Mouse (Mus musculus): ENCODE data around the gene Reg4. TPM values are rescaled to one million over a fixed set of nuclear protein-coding genes. Genes with fewer than 3 reads are reported as not detected.

The Reg4 gene
- polyA plus RNA-seq, 1 experiment = not detected

- no peak for DNase-seq (ENCODE audit: low read depth)
These were observed 15.3 kb downstream of the Reg4 start for GRCm38 (mm10) chr3:98237240-98237639.

DNA sequence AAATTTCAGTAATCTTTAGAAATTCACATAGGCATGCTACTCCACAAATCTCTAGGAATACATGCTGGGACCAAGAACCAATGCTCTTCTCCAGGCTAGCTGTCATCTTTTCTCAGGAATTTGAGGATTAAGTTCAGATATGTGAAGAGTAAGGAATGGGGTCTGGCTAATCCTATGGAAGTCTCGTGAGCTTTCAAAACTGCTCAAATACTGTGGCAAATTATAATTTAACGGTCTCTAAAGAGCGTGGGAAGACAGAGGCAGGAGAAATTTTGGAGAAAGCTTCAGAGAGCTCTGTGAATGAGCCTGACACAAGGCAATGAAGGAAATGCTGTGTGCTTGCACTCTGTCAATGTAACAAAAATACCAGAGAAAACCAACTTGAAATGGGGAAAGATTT, 16.2 kb downstream of the Reg4 start:
- no peak for DNase-seq (ENCODE audit: low read depth)

DNA sequence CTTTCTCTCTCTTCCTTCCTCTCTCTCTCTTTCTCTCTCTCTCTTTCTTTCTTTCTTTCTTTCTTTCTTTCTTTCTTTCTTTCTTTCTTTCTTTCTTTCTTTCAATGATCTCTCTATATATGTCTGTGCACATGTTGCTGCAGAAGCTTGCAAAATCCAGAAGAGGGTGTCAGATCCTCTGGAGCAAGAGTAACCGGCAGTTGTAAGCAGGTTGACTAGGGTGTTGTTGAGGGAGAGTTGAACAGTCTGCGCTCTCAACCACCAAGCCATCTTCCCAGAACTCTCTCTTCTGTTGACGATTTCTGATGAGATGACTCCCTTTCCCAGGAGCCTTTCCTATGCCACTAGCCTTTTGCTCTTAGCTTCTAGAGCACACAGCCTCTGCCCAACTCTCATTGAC, 20.1 kb downstream of the Reg4 start:
- DNase-seq (ENCODE audit: low read depth) = no peak

GRCm38 (mm10) chr3:98242458-98243037, 20.6 kb downstream of the Reg4 start:
- DNase-seq (ENCODE audit: low read depth) = no peak

DNA sequence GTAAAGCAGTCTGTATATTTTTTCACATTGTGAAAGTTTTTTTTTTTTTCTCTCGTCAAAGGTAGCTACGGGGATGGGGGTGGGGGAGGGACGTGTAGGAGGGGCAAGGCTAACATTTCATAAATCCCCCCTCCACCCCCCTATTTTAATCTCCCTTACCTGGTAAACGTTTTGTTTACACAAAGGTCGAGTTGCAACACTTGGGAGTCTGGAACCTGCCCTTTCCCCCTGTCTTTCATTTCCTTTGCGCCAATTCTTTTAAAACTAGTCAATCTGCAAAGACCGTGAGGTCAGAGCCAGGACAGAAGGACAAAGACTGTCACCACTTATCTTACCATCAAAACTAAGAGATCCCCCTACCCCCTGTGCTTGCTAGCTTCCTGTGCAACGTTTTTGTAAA, 23.9 kb downstream of the Reg4 start:
- no peak for DNase-seq (ENCODE audit: low read depth)

DNA sequence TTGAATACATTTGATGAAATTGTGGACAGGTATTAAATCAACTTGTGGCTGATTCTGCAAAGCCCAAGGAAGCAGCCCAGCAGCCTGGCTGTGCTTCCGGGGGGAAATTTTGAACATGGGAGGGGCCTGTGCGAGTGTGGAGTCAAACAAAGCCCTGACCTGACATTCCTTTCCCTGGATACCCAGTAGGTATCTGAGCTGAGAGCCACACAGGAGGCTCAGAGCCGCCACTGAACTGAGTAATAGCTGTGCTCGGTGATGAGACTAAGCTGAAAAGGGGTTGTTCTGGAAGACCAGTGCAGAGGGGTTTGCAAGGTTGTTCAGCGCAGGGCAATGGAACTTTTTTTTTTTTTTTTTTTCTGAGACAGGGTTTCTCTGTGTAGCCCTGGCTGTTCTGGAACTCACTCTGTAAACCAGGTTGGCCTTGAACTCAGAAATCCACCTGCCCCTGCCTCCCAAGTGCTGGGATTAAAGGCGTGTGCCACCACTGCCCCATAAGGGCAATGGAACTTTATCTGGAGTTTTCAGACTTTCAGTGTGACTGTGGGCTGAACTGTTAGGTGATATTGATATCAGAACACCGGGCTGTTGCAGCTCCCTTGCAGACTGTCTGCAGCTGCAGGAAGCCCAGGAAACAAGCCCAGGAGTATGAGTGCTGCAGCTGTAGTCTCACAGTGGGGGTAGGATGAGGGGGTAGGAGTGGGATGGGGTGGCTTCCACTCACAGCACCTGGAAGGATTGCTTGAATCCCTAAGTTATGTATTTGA, 25.2 kb downstream of the Reg4 start:
- no peak for DNase-seq (ENCODE audit: low read depth)

GRCm38 (mm10) chr3:98249378-98249777, 27.4 kb downstream of the Reg4 start:
- DNase-seq (ENCODE audit: low read depth) = no peak

DNA sequence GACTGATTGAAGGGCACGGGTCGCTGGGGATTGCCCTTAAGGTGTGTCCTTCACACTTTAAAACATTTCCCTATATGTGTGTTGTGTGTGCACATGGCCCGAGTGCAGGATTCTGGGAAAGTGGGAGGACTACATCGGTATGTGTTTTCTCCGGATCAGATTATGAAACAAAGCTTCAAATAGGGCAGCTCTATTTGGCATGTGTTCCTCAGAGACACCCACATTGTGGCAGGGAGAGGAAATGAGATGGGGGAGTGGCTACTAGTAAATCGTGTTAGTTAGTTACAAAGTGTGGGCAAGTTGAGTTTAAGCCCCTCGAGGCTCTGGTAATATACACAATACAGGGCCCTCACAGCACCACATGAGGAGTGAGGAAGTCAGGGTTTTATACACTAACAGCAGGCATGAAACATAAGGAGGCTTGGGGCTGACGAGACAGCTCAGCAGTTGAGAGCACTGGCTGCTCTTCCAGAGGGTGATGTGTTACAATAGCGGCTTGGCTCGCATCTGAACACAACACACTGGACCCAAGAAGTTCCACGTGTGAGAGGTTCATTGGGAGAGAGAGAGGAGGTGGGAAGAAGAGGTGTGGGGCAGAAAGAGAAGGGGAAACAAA, 28.0 kb downstream of the Reg4 start:
- DNase-seq (ENCODE audit: low read depth) = no peak

DNA sequence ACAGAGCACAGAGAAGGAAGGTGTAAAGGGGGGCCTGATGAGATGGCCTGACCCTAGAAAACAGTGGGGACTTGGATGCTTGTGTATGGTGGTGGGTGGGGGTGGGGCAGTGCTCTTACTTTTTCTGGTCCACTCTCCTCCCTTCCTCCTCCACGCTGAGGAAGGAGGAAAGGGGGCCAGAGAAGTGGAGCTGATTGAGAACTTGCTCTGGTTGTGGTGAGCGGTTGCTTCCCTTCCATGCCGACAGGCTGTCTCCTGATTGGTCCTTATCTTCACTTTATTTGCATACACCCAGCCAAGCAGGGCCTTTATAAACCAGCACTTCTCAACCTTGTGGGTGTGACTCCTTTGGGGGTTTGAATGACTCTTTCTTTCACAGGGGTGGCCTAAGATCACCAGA, 32.1 kb downstream of the Reg4 start:
- no peak for DNase-seq (ENCODE audit: low read depth)

DNA sequence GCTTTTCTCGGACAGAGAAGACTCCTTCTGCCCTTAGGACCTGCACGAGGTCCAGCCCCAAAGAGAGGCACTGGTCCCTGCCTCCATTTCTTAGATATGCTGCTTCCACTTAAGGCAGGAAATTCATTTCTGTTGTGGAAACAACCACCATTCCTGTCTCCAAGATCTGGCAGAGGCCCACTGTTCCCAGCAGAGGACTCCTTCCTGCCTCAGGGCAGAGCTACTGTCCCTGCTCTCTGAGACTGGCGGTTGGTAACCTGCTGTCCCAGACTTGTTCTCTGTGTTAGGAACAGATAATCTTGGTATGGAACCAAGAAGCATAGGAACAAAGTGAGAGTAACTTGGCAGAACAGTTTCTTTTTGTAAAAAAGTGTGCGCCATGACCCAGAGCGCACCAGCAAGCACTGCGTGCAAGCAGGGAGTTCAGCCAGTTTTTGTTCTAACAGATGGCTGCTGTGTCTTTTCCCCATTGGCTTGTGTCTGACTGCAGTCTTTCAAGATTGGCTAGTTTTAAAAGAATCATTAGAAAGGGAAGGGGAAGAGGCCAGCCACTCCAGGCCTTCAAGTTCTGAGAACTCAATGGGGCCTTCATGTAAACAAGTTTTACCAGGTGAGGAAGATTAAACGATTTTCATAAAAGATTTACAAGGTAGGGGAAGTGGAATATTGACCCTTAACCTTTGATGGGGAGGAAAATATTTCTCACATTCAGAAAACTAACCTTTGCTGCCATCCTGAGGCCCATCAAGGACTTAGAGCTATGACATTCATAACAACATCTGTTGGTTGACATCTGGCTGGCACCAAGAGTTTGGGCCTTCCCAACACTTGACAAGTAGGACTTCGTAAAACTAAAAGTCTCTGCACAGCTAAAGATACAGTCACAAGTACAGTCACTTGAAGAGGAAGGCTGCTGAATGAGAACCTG, 33.0 kb downstream of the Reg4 start:
- peak; percentile 34 for DNase-seq (ENCODE audit: low read depth)

- DNase-seq (ENCODE audit: low read depth) = no peak
These were observed 36.8 kb downstream of the Reg4 start for GRCm38 (mm10) chr3:98258723-98259122.

- peak; percentile 68 for DNase-seq (ENCODE audit: low read depth)
These were observed 37.4 kb downstream of the Reg4 start for GRCm38 (mm10) chr3:98259271-98259751.

GRCm38 (mm10) chr3:98260534-98260933, 38.6 kb downstream of the Reg4 start:
- DNase-seq (ENCODE audit: low read depth) = no peak

DNA sequence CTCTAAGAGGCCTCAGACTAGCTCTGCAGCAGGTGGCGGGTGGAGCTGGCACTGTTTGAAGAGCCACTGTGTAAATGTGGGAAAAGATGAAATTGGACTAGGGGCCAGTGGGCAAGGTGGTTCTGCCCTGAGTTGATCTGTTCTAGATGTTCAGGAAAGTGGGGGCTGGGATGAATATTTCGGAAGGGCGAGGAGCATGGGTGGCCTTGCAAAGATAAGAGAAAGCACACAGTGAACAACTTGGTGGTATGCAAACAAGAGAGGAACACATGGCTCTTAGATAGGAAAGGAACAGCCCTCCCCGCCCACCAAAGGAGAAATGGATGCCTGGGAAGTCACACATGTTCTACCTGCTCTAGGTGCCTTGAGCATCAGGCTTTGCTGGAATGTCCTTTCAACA, 39.5 kb downstream of the Reg4 start:
- no peak for DNase-seq (ENCODE audit: low read depth)

DNA sequence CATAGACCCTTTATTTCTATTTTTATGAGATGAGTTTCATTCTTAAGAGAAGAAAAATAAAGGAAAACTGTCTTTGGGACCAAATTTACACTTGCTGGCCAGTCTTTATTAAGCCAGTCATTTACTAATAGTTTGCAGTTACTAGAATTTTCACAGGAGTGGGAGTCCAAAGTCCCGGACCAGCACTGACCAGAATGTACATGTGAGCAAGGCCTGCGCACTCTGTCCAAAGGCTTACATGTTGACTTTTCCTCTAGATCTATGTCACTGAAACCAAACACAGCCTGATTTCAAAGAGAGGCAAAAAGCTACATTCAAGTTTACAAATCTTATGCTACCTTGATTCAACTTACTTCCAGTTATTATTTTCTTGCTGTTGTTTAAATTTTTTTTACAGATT, 40.2 kb downstream of the Reg4 start:
- DNase-seq (ENCODE audit: low read depth) = no peak

DNA sequence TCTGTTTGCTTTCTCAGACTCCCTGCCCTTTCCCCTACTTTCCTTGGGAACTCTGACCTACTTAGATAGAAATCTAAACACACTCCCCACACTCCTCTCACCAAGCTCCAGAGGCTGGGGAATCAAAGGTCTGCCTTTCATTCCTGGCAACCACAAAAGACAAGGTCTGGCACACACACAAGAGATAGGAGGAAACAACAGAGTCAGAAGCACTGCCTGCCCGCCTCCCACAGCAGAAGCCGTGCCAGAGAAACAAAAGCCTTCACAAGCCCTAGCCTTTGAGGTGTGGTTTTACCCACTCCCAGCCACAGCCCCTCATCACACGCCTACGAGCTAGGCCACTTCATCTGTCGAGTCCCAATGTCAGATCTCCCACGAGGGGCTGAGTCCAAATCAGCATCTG, 45.3 kb downstream of the Reg4 start:
- no peak for DNase-seq (ENCODE audit: low read depth)

- no peak for DNase-seq (ENCODE audit: low read depth)
These were observed 51.9 kb downstream of the Reg4 start for GRCm38 (mm10) chr3:98273623-98274398.

DNA sequence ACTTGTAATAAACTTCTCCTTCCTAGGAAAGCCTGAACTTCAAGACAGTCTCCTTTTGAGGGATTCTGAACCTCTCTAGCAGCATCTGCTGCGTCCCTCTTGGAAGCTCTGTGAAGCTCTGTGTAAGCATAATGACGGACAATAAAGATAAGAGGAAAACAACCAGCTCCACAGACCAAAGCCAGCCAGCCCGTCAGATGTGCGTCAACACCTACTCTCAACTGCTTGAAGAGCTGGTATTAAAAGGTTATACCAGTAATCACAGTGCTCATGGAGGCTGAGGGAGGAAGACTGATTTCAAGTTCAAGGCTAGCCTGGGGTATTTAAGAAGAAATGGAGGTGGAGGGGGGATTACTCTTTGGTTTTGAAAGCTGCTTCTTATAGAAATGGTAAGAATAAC, 57.7 kb downstream of the Reg4 start:
- no peak for DNase-seq (ENCODE audit: low read depth)

- no peak for DNase-seq (ENCODE audit: low read depth)
These were observed 58.4 kb downstream of the Reg4 start, which contains the start of gene Hmgcs2 for GRCm38 (mm10) chr3:98280204-98280932. Gene Hmgcs2 (plus strand): TSS chr3:98280435.

DNA sequence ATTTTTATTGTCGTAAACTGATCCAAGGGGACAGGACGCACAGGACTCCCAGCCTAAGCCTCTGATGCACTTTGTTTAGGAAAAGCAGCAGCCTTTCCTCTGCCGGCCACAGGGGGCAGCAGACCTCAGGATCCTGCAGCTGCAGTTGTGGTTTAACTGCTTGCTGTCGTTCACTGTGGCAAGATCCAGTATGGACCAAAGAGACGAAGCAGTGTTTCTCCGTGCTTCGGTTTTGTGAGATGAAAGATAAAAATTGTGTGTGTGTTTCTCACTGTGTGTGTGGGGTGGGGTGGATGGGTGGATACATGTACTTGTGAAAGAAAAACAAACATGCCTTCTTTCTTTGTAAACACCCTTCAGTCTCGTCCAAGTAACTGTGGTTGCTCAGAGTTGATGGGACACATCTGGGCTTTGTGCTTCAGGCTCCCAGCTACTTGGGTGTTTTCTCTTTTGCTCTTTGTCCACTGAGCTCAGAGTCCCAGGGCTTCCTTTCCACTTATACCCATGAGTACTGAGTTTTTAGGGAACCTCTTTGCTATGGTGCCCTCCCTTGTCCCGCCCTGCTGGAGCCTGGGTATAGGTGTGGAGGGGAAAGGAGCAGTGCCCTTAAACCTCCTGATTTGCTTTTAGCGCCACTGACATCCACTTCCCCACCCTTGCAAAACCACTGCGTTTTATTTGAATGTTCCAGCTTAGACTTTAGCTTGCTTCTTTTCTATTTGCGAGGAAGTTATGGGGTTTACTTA, 59.1 kb downstream of the Reg4 start:
- no peak for DNase-seq (ENCODE audit: low read depth)
